Mouse (Mus musculus) neutrophil, adult 5-6 weeks (primary cell): ENCODE data around the gene Ide. TPM values are rescaled to one million over a fixed set of nuclear protein-coding genes. Genes with fewer than 3 reads are reported as not detected.

Experiments used
- ATAC-seq: fragments of 151-379, 151-347 bp; 2 replicates; pipeline ENCODE4 v1.8.0; 2017; ENCODE audit warnings: mild to moderate bottlenecking, moderate TSS enrichment; ENCODE audit not compliant: insufficient number of reproducible peaks, poor library complexity, low FRiP score, severe bottlenecking; ENCODE audit errors: extremely low read depth
- total RNA-seq: library from RNA; stranded (forward); fragments of 200-1000 nt; gene quantifications from 2 replicates; pipeline ENCODE4 v1.2.3, GENCODE M21; 2017

Gene Ide
- total RNA-seq, 1 experiment from 2014 or later = 27.8 TPM

DNA sequence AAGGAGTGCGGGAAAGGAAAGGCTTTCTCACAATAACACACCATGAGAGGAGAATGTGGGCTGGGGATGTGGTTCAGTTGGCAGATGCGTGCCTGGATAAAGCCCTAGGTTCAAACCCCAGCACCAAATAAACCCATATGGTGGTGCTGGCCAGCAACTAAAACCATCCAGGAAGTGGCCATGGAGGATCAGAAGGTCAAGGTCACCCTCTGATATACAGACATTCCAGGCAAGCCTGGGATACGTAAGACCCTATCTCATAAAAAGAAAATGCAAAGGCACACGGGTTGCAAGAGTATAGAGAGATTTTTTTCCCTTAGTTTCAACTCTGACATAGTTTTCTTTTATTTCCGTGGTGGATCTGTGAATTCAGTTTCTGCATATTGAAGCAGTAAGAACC lies 3.3 kb upstream of the Ide start:
- ATAC-seq = no peak

- no peak for ATAC-seq
Observed at GRCm38 (mm10) chr19:37340495-37340894, 2.8 kb upstream of the Ide start.

GRCm38 (mm10) chr19:37335392-37335791 lies 2.3 kb downstream of the Ide start:
- no peak for ATAC-seq

GRCm38 (mm10) chr19:37333357-37333756 lies 4.3 kb downstream of the Ide start:
- no peak for ATAC-seq

DNA sequence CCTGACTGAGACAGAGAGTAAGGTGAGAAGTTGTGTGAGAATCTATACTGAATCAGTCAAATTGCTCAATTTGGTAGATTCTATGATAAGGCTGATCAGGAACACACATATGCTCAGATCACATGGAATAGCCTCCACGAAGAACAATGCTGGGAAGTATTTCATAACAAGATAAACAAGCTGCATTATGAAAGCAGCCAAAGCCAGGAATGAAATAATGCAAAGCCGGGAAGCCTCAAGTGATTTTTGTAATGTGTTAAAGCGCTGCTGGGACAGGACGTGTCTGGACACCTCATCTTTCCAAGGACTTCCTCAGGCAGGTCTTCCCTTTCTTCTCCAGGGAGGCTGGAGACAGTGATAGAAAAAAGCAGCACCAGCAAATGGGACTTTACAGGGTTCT lies 4.9 kb downstream of the Ide start:
- no peak for ATAC-seq

- no peak for ATAC-seq
Observed at GRCm38 (mm10) chr19:37327216-37327615, 10.4 kb downstream of the Ide start.

DNA sequence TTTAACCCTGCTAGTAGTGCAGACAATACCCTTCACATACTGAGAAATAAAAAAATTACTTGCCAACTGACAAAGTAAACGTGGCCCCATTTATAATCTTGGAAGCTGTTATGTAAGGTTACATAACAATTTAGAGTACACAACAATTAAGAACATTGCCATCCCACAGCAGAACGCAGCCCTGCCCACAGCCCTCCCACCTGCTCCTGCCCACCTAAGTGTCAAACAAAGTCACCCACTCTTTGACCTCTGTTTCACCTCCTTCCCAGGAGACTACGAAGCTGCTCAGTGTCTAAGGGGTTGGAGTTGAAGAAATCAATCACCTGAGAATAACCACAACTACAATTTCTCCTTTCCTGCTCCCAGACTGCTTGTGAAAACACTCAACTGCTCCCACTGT lies 14.1 kb downstream of the Ide start:
- no peak for ATAC-seq

DNA sequence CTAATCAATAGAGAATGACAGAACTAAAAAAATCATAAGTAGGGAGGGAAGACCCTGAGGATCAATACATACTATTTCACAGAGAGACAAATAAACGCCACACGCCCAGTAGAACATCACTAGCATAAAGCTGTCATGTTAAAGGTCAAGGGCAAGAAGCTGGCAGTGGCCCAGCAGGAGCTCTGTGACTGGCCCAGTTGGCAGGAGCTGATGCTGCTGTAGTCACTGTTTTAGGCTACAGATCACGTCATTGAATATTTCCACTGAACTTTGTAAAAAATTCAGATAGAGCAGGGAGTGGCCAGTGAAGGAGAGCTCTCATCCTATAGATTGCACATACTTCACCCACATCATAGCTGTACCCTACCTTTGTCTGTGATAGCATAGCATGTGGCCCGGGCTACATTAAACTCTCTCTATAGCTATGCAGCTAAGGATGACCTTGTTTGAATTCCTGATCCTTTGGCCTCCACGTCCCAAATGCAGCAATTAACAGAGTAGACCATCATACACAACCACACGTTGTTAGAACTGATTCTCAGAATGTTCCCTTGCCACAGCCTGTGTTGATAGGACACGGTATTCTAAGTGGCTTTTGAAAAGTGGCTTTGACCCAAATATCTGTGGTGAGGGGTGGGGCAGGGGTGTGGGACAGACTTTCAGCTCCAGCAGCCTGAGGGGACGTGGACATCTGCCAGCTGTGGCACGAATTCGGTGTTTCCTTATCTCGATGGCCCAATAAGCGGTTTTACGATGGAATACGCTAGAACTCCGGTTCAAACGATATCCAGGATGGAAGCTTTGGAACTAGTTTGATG lies 16.6 kb downstream of the Ide start:
- no peak for ATAC-seq

DNA sequence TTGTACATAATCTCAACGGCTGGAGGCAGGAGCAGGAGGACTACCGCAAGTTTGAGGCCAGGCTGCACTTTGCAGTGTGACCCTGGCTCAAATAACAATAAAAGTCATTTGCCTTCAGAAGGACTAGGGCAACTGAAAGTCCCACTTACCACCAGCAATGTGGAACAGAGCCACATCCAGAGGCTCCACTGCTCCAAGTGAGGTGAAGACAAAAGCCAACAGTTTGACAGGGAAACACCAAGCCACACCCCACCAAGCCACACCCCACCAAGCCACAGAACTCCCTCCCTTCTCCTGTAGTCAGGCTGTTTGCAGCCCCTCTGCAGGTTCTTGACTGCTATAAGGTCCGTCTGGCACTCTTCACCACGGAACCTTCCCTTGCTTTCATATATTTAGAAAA lies 20.3 kb downstream of the Ide start:
- no peak for ATAC-seq

- no peak for ATAC-seq
Observed at GRCm38 (mm10) chr19:37315091-37315490, 22.6 kb downstream of the Ide start.

GRCm38 (mm10) chr19:37311426-37311825 lies 26.2 kb downstream of the Ide start:
- ATAC-seq = no peak

- no peak for ATAC-seq
Observed at GRCm38 (mm10) chr19:37310133-37310532, 27.5 kb downstream of the Ide start.

DNA sequence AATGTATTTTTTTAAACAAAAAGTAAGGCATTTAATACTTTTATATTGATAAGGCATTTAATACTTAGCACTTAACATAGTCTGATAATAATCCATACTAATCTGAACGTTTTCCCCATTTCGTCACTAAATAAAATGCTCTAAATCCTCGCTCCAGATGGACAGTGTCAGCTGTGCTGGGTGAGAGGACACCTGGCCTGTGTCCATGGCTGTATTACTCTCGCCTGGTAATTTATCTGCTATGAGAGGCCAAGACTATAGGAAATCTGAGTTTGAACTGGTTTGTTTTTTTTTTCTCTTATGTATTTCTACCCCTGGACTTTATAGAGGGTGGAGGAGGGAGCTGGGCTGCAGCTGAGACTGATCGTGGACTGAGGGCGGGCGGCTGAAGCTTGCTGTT lies 28.7 kb downstream of the Ide start:
- ATAC-seq = no peak

GRCm38 (mm10) chr19:37307826-37308545 lies 29.7 kb downstream of the Ide start:
- no peak for ATAC-seq

GRCm38 (mm10) chr19:37306176-37306575 lies 31.5 kb downstream of the Ide start:
- no peak for ATAC-seq

GRCm38 (mm10) chr19:37304866-37305265 lies 32.8 kb downstream of the Ide start:
- ATAC-seq = no peak

DNA sequence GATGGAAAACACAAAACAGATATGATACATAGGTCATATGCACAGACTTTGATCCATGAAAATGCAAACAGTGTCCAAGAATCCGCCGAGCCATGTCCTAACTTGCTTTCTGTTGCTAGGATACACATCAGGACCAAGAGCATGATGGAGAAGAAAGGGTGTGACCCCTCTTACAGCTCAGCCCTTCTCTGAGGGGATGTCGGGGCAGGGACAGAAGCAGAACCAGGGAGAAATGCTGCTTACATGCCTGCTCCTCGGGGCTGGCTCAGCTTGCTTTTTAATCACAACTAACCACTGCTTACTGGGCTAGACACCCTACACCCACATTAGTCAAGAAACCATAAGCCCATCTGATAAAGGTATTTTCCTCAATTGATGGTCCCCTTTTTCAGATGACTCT lies 33.6 kb downstream of the Ide start:
- ATAC-seq = no peak

DNA sequence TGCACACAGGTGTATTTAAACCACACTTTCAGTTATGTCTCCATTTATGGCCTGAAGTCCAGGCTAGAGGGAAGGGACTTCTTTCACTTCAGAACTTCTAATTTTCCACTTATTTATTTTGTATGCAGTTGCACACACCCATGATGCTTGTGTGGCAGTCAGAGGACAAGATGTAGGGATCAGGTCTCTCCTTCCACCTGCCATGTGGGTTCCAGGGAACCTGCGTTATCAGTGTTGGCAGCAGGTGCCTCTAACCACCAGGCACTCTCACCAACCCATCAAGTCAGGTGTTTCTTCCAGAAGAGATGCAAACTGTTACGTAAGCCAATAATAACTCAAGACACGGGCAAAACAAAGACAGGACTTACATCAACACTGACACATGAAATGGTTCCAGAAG lies 35.9 kb downstream of the Ide start:
- ATAC-seq = no peak

GRCm38 (mm10) chr19:37291676-37292075 lies 46.0 kb downstream of the Ide start:
- ATAC-seq = no peak

DNA sequence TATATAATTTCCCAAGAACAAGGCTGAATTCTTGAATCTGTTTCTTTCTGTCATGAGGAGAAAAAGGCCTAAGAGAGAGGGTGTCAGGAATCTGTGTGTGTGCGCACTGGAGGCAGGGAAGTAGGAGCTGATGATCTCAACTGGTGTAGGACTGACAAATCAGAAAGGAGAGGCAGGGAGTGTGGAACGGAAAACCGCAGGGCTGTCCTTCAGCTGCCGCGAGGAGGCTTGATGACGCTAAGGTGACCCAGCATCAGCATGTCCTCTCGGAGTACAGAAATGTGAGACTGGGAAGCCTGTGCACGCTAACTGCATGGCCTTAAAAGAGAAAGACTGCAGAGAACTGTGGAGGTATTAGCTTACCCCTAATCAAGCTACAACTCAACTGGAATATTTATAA lies 46.7 kb downstream of the Ide start:
- no peak for ATAC-seq
